Mouse (Mus musculus): ENCODE data around the gene Fcgr4. TPM values are rescaled to one million over a fixed set of nuclear protein-coding genes. Genes with fewer than 3 reads are reported as not detected.
A peak's percentile ranks its signal among the peaks of the same experiment; 100 is the strongest.

Gene Fcgr4
- total and polyA plus RNA-seq, 3 experiments = 0.03 to 0.22 TPM; not detected in 1

- Histone ChIP-seq H3K27me3 (ENCODE audit: insufficient read depth, low read length) (peaks cover 13% of the 10 kb centered on the region), H3K36me3 (replicated peaks) (no peaks in the 10 kb centered on the region), H3K9me3 (replicated peaks) (no peaks in the 10 kb centered on the region), H3K4me3 (ENCODE audit: low read depth, low read length) (no peak overlapping the region), H3K4me1 (ENCODE audit: insufficient read depth, low read depth, low read length) (peaks cover 8% of the 10 kb centered on the region)
- TF ChIP-seq CTCF (IDR thresholded peaks at IDR 0.05; ENCODE audit: low read depth, low read length) = no peak
- DNase-seq (ENCODE audit: low spot score) (no peak), ATAC-seq (ENCODE audit: extremely low read depth, insufficient number of reproducible peaks, low FRiP score, poor library complexity, severe bottlenecking) (no peak)
Measured at GRCm38 (mm10) chr1:170997756-170998655, 20.7 kb upstream of the Fcgr4 start.

- Histone ChIP-seq H3K9me3 (replicated peaks) (no peaks in the 10 kb centered on the region), H3K27me3 (ENCODE audit: insufficient read depth, low read length) (peaks cover 11% of the 10 kb centered on the region), H3K4me1 (ENCODE audit: insufficient read depth, low read depth, low read length) (peaks cover 8% of the 10 kb centered on the region), H3K4me3 (ENCODE audit: low read depth, low read length) (no peak overlapping the region), H3K36me3 (replicated peaks) (no peaks in the 10 kb centered on the region)
- ATAC-seq (ENCODE audit: extremely low read depth, insufficient number of reproducible peaks, low FRiP score, poor library complexity, severe bottlenecking) (no peak), DNase-seq (ENCODE audit: low spot score) (no peak)
- no peak for TF ChIP-seq POLR2AphosphoS5 (IDR thresholded peaks at IDR 0.05; ENCODE audit: insufficient replicate concordance, low read depth, low read length)
- no peak for TF ChIP-seq GATA1 (IDR thresholded peaks at IDR 0.05; ENCODE audit: borderline replicate concordance, low read length)
- no peak for TF ChIP-seq TAL1 (conservative IDR thresholded peaks at IDR 0.05; ENCODE audit: low read depth, low read length)
- no peak for TF ChIP-seq GATA2 (IDR thresholded peaks at IDR 0.05; ENCODE audit: borderline replicate concordance, low read depth, low read length)
- no peak for TF ChIP-seq CTCF (IDR thresholded peaks at IDR 0.05; ENCODE audit: low read depth, low read length)
Measured at GRCm38 (mm10) chr1:170999811-171000210, 18.9 kb upstream of the Fcgr4 start.

- Histone ChIP-seq H3K27me3 (ENCODE audit: insufficient read depth, low read length) (0 out of 2 replicates have a peak, but pooled peaks cover 2% of the 10 kb centered on the region), H3K4me1 (ENCODE audit: insufficient read depth, low read depth, low read length) (no peaks in the 10 kb centered on the region), H3K9me3 (replicated peaks) (peaks cover 6% of the 10 kb centered on the region), H3K36me3 (replicated peaks) (no peaks in the 10 kb centered on the region), H3K4me3 (ENCODE audit: low read depth, low read length) (no peak overlapping the region)
- ATAC-seq (ENCODE audit: extremely low read depth, insufficient number of reproducible peaks, low FRiP score, poor library complexity, severe bottlenecking) = no peak
- TF ChIP-seq GATA2 (IDR thresholded peaks at IDR 0.05; ENCODE audit: borderline replicate concordance, low read depth, low read length) = no peak
- TF ChIP-seq CTCF (IDR thresholded peaks at IDR 0.05; ENCODE audit: low read depth, low read length) = no peak
- TF ChIP-seq GATA1 (IDR thresholded peaks at IDR 0.05; ENCODE audit: borderline replicate concordance, low read length) = no peak
- DNase-seq (ENCODE audit: low spot score) = no peak
Measured at GRCm38 (mm10) chr1:171005081-171005480, 13.6 kb upstream of the Fcgr4 start.

- no peak for ATAC-seq (ENCODE audit: extremely low read depth, insufficient number of reproducible peaks, low FRiP score, poor library complexity, severe bottlenecking)
- peaks cover 6% of the 10 kb centered on the region for H3K9me3 ChIP-seq (replicated peaks)
Measured at GRCm38 (mm10) chr1:171005586-171005985, 13.1 kb upstream of the Fcgr4 start.

GRCm38 (mm10) chr1:171006335-171006734 lies 12.4 kb upstream of the Fcgr4 start:
- DNase-seq (ENCODE audit: low spot score) = no peak
- Histone ChIP-seq H3K4me3 (ENCODE audit: low read depth, low read length) (no peak overlapping the region), H3K9me3 (replicated peaks) (peaks cover 6% of the 10 kb centered on the region), H3K36me3 (replicated peaks) (no peaks in the 10 kb centered on the region), H3K4me1 (ENCODE audit: insufficient read depth, low read depth, low read length) (no peaks in the 10 kb centered on the region), H3K27me3 (ENCODE audit: insufficient read depth, low read length) (0 out of 2 replicates have a peak, but pooled peaks cover 2% of the 10 kb centered on the region)
- TF ChIP-seq TAL1 (conservative IDR thresholded peaks at IDR 0.05; ENCODE audit: low read depth, low read length) (no peak), CTCF (IDR thresholded peaks at IDR 0.05; ENCODE audit: low read depth, low read length) (no peak), GATA2 (IDR thresholded peaks at IDR 0.05; ENCODE audit: borderline replicate concordance, low read depth, low read length) (no peak), POLR2AphosphoS5 (IDR thresholded peaks at IDR 0.05; ENCODE audit: insufficient replicate concordance, low read depth, low read length) (no peak), GATA1 (IDR thresholded peaks at IDR 0.05; ENCODE audit: borderline replicate concordance, low read length) (no peak)
- ATAC-seq (ENCODE audit: extremely low read depth, insufficient number of reproducible peaks, low FRiP score, poor library complexity, severe bottlenecking) = no peak

More at GRCm38 (mm10) chr1:171005586-171005985, 13.1 kb upstream of the Fcgr4 start:
- TF ChIP-seq POLR2AphosphoS5 (IDR thresholded peaks at IDR 0.05; ENCODE audit: insufficient replicate concordance, low read depth, low read length) = no peak
- no peak for TF ChIP-seq GATA1 (IDR thresholded peaks at IDR 0.05; ENCODE audit: borderline replicate concordance, low read length)
- TF ChIP-seq CTCF (IDR thresholded peaks at IDR 0.05; ENCODE audit: low read depth, low read length) = no peak
- no peak for TF ChIP-seq GATA2 (IDR thresholded peaks at IDR 0.05; ENCODE audit: borderline replicate concordance, low read depth, low read length)
- no peak for TF ChIP-seq TAL1 (conservative IDR thresholded peaks at IDR 0.05; ENCODE audit: low read depth, low read length)
- no peaks in the 10 kb centered on the region for H3K4me1 ChIP-seq (ENCODE audit: insufficient read depth, low read depth, low read length)
- no peak overlapping the region for H3K4me3 ChIP-seq (ENCODE audit: low read depth, low read length)
- DNase-seq (ENCODE audit: low spot score) = no peak
- no peaks in the 10 kb centered on the region for H3K36me3 ChIP-seq (replicated peaks)
- 0 out of 2 replicates have a peak, but pooled peaks cover 2% of the 10 kb centered on the region for H3K27me3 ChIP-seq (ENCODE audit: insufficient read depth, low read length)

GRCm38 (mm10) chr1:171006905-171007304 lies 11.8 kb upstream of the Fcgr4 start:
- H3K4me1 ChIP-seq (ENCODE audit: insufficient read depth, low read depth, low read length) = no peaks in the 10 kb centered on the region
- no peaks in the 10 kb centered on the region for H3K36me3 ChIP-seq (replicated peaks)
- H3K9me3 ChIP-seq (replicated peaks) = peaks cover 6% of the 10 kb centered on the region
- H3K27me3 ChIP-seq (ENCODE audit: insufficient read depth, low read length) = peaks cover 2% of the 10 kb centered on the region; the same call in 1 of the 2 replicates
- no peak for ATAC-seq (ENCODE audit: extremely low read depth, insufficient number of reproducible peaks, low FRiP score, poor library complexity, severe bottlenecking)
- no peak overlapping the region for H3K4me3 ChIP-seq (ENCODE audit: low read depth, low read length)
- no peak for DNase-seq (ENCODE audit: low spot score)
- no peak for TF ChIP-seq GATA2 (IDR thresholded peaks at IDR 0.05; ENCODE audit: borderline replicate concordance, low read depth, low read length)
- TF ChIP-seq CTCF (IDR thresholded peaks at IDR 0.05; ENCODE audit: low read depth, low read length) = peak; percentile 35

Data from G1E (cell line).